Mouse (Mus musculus) T-cell, adult 66 days (primary cell): Measurements from ENCODE around the gene Zfp157. TPM values are rescaled to one million over a fixed set of nuclear protein-coding genes. Genes with fewer than 3 reads are reported as not detected.

Experiments
- total RNA-seq, 2 experiments: library from RNA; stranded (reverse); gene quantifications; 3 replicates in 1 of 2; 4 replicates in 1 of 2; pipeline ENCODE4 v1.2.4; 2023

The Zfp157 gene
- total RNA-seq: 10 to 100 TPM; 21.2 to 21.7 TPM

GRCm38 (mm10) chr5:138441286-138442194 lies at the start of gene Zfp157:
Gene Zfp157, plus strand, starts transcription at chr5:138441468.

Other genes starting within 250 kb of the Zfp157 start
- 1 to 10 TPM; 1.3 to 2.1 TPM for gene Mblac1, start 247.2 kb upstream of the Zfp157 start, total RNA-seq
- not detected for gene Nxpe5, start 215.6 kb upstream of the Zfp157 start, total RNA-seq
- gene Lamtor4, start 186.0 kb upstream of the Zfp157 start, total RNA-seq: 10 to 100 TPM; 38.1 to 38.9 TPM
- 10 to 100 TPM; 58.2 to 71.8 TPM for gene BC037034, start 177.4 kb upstream of the Zfp157 start, total RNA-seq
- gene Gal3st4, start 168.6 kb upstream of the Zfp157 start, total RNA-seq: not detected
- gene Gm43720, start 161.5 kb upstream of the Zfp157 start, total RNA-seq: not detected
- 1 to 10 TPM; 1.4 to 1.5 TPM for gene Gpc2, start 161.5 kb upstream of the Zfp157 start, total RNA-seq
- not detected for gene Stag3, start 161.2 kb upstream of the Zfp157 start, total RNA-seq
- 1 to 10 TPM; 3.6 to 6.8 TPM for gene Pvrig, start 99.5 kb upstream of the Zfp157 start, total RNA-seq
- gene 1700123K08Rik, start 123.2 kb downstream of the Zfp157 start, total RNA-seq: not detected
- 10 to 100 TPM; 45.6 to 51.4 TPM for gene Zfp68, start 178.3 kb downstream of the Zfp157 start, total RNA-seq
- gene A430033K04Rik, start 181.4 kb downstream of the Zfp157 start, total RNA-seq: 1 to 10 TPM; 7.7 to 8.4 TPM